Mouse (Mus musculus): ENCODE data around the gene Gramd4.

Gramd4 gene

GRCm38 (mm10) chr15:86184851-86185688, 127.6 kb downstream of the Gramd4 start:
- peak in 1 of 2 experiments; percentile 68 for DNase-seq

- DNase-seq = peak in 1 of 2 experiments; percentile 90
These were observed 128.4 kb downstream of the Gramd4 start, which contains the start of gene Cerk for GRCm38 (mm10) chr15:86185689-86186569. TSS of gene Cerk (minus strand) at chr15:86186141.

- DNase-seq = peak in 1 of 2 experiments; percentile 42
These were observed 129.2 kb downstream of the Gramd4 start for GRCm38 (mm10) chr15:86186686-86187085.

Measured in kidney, postnatal 36 days (tissue).